Mouse (Mus musculus) cerebellum, adult 2 months (tissue): Measurements from ENCODE around the gene Hist1h2bj. TPM values are rescaled to one million over a fixed set of nuclear protein-coding genes. Genes with fewer than 3 reads are reported as not detected.

ENCODE experiments used
- DNase-seq, 2 experiments: peaks; one replicate each; pipeline ENCODE4 v3.0.0; 2021
- H3K27ac ChIP-seq: fragments of 200-500 bp; 2 replicates; pipeline ENCODE4 v1.5.1; 2012; ENCODE audit warnings: low read length, control low read depth, inconsistent platforms; ENCODE audit not compliant: insufficient read depth
- H3K27me3 ChIP-seq: fragments of 200-500 bp; 2 replicates; pipeline ENCODE4 v1.6.1; 2012; ENCODE audit warnings: inconsistent platforms, mild to moderate bottlenecking, low read length, moderate library complexity; ENCODE audit not compliant: control insufficient read depth, insufficient read depth
- H3K4me1 ChIP-seq: fragments of 200-500 bp; 2 replicates; pipeline ENCODE4 v1.6.1; 2011; ENCODE audit warnings: low read length; ENCODE audit not compliant: control insufficient read depth, insufficient read depth
- H3K4me3 ChIP-seq: fragments of 200-500 bp; replicated peaks from 2 replicates; pipeline ENCODE3; 2011; ENCODE audit warnings: mild to moderate bottlenecking, low read depth, low read length, control low read depth; ENCODE audit not compliant: insufficient read depth
- CTCF ChIP-seq: fragments of 200-500 bp; IDR thresholded peaks from 2 replicates; pipeline ENCODE4 v1.5.1; 2011; ENCODE audit warnings: low read depth, mild to moderate bottlenecking, control low read depth, low read length, moderate library complexity, borderline replicate concordance; ENCODE audit not compliant: insufficient read depth
- POLR2A ChIP-seq: fragments of 200-500 bp; IDR thresholded peaks from 2 replicates; pipeline ENCODE4 v1.6.1; 2011; ENCODE audit warnings: low read length, control low read depth, borderline replicate concordance; ENCODE audit not compliant: insufficient read depth
- WGBS: fragments of 180-500 bp; shearing (Covaris S2); methylation state at CpG from one replicate; pipeline ENCODE4 v1.1.7; 2018; 5-methylcytosine and 5-hydroxymethylcytosine counted together
- polyA plus RNA-seq: library from polyadenylated mRNA; depleted of rRNA; stranded (reverse); fragments of >200 nt; gene quantifications from 2 replicates; pipeline ENCODE4 v1.2.3, GENCODE M21; 2012

The Hist1h2bj gene
- polyA plus RNA-seq, 1 experiment, result 1.5 TPM

- Histone ChIP-seq H3K27me3 (peaks cover 5% of the 10 kb centered on the region; the same call in 1 of the 2 replicates), H3K4me1 (no peaks in the 10 kb centered on the region), H3K4me3 (no peak overlapping the region), H3K27ac (no peak overlapping the region)
- 19% methylated on average over 27 of the region's 27 CpGs for WGBS
- peak; percentile 41 to 47 for DNase-seq
- TF ChIP-seq CTCF (no peak), POLR2A (no peak)
These were observed 27.2 kb upstream of the Hist1h2bj start for GRCm38 (mm10) chr13:22015479-22016450.

DNA sequence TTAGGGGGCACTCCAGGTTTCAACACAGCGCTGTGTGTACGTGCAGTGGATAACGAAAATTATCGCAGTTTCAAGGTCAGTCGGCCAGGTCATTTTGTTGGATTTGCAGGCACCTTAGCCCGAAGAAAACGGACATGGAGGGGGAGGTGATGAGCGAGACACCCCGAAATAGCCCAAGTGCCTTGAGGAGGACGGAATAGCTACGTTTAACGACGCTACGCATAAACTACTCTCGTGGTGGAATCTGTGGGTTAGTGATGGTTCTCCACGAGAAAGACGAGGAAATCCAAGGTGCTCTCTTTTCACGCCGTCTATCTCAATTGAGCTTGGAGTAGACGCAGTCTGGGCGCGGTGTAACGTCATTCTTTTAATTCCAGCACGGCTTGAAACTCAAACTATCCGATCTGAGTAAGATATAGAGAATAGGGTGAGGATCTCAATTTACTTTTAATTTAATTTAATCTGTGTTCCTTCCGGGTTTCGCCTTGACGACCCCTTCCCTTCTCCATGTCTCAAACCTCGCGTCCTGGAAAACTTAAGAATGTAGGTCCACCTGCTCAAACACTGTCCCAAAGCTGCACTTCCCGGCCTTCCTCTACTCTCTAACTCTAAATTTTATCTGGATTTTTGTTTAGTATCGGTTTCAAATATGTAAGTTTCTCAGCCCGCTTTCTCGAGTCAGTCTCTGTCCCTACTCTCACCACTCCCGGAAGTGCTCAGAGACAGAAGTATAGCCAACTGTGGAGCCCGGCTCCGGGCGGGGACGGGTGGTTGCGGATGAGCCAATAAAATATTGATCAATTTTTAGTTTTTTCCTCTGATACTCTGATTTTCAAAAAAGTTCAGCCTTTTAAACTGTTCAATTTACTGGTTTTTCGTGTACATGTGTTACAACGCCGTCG, 22.8 kb upstream of the Hist1h2bj start:
- H3K4me3 ChIP-seq, result peak overlapping the region; percentile 37
- peaks cover 3% of the 10 kb centered on the region; the same call in 1 of the 2 replicates for H3K27me3 ChIP-seq
- WGBS, result 4% methylated on average over 44 of the region's 44 CpGs

DNA sequence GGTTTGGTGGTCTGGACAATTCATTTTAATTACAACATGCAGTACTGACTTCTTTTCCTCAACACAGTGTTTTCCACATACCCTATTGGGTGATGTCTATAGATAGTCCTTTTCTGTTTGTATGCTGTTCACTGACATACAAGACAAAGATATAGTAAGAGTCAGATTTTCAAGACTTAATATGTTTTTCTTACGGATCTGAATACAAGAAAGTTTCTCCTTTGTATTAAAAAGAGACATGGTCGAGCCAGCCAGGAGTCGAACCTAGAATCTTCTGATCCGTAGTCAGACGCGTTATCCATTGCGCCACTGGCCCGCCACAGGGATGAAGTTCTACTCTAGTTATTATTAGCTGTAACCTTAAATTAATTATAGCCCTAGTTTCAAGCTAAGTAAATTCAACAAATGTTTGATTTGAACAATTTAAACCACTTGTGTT, 22.1 kb upstream of the Hist1h2bj start:
- 2% methylated on average over 8 of the region's 8 CpGs for WGBS
- TF ChIP-seq POLR2A, result no peak
- no peak for TF ChIP-seq CTCF
- H3K4me3 ChIP-seq, result no peak overlapping the region
- H3K27me3 ChIP-seq, result peaks cover 3% of the 10 kb centered on the region; the same call in 1 of the 2 replicates
- no peak overlapping the region for H3K27ac ChIP-seq
- H3K4me1 ChIP-seq, result no peaks in the 10 kb centered on the region
- DNase-seq, result peak; percentile 41 to 42

More for the DNA sequence above, 22.8 kb upstream of the Hist1h2bj start:
- H3K4me1 ChIP-seq, result no peaks in the 10 kb centered on the region
- TF ChIP-seq CTCF (no peak), POLR2A (no peak)
- DNase-seq, result no peak
- no peak overlapping the region for H3K27ac ChIP-seq

GRCm38 (mm10) chr13:22021581-22021980, 21.4 kb upstream of the Hist1h2bj start:
- Histone ChIP-seq H3K4me3 (peak overlapping the region; percentile 38), H3K27ac (no peak overlapping the region), H3K4me1 (no peaks in the 10 kb centered on the region), H3K27me3 (peaks cover 3% of the 10 kb centered on the region; the same call in 1 of the 2 replicates)
- 1% methylated on average over 11 of the region's 11 CpGs for WGBS
- TF ChIP-seq POLR2A (no peak), CTCF (no peak)
- DNase-seq, result no peak

GRCm38 (mm10) chr13:22022241-22022640, 20.8 kb upstream of the Hist1h2bj start:
- Histone ChIP-seq H3K4me1 (no peaks in the 10 kb centered on the region), H3K27ac (no peak overlapping the region), H3K27me3 (peaks cover 3% of the 10 kb centered on the region; the same call in 1 of the 2 replicates), H3K4me3 (no peak overlapping the region)
- 4% methylated on average over 9 of the region's 9 CpGs for WGBS
- TF ChIP-seq POLR2A (no peak), CTCF (no peak)
- peak; percentile 71 to 78 for DNase-seq

- peak; percentile 65 to 78 for DNase-seq
- no peaks in the 10 kb centered on the region; the same call in 1 of the 2 replicates for H3K27me3 ChIP-seq
- no peak for TF ChIP-seq POLR2A
- no peak for TF ChIP-seq CTCF
- no peaks in the 10 kb centered on the region for H3K4me1 ChIP-seq
- no peak overlapping the region for H3K27ac ChIP-seq
- peak overlapping the region; percentile 57 for H3K4me3 ChIP-seq
- 5% methylated on average over 35 of the region's 35 CpGs for whole genome bisulfite sequencing
These were observed 16.7 kb upstream of the Hist1h2bj start for GRCm38 (mm10) chr13:22026058-22027031.
